In genomic region chr1:161735465-161736046, GRCm38 (mm10) we compare ENCODE assay signal across 8 mouse cellular contexts. TPM values are rescaled to one million over a fixed set of nuclear protein-coding genes. Genes with fewer than 3 reads are reported as not detected.
DNase-seq lines count a peak whose midpoint lies in the region; ATAC-seq lines count a peak whose summit lies in the region.

No protein-coding gene starts in this region.

- DNase-seq in heart, adult 11 months: peak; percentile 75
- no peak for DNase-seq in heart, postnatal 14 days
- DNase-seq in spleen, postnatal 36 days (ENCODE audit: low spot score in 2 of 2): peak; percentile 37 to 38
- no peak for DNase-seq in spleen, postnatal 4 days (ENCODE audit: low spot score in 2 of 2)
- DNase-seq in lung, postnatal 14 days: peak; percentile 16
- no peak for DNase-seq in ovary, postnatal 10 days (ENCODE audit: low spot score)

- intact Hi-C loops in heart, postnatal 14 days (cut with DNase I): loop anchor here (2.0 to 5.0 kb wide), 3 partner anchors 48 to 523 kb away; no protein-coding TSS in a partner anchor

- no peak for ATAC-seq in frontal cortex, adult (ENCODE audit: low TSS enrichment)
- ATAC-seq in activated CD4-positive, CD25-positive, alpha-beta regulatory T cell, adult 4 months: no peak

RNA-seq across cellular contexts. Expression of gene Fasl, which starts 52.7 kb away (rescaled TPM):
- total RNA-seq in heart, postnatal 14 days (2021): not detected
- 10 to 100 TPM; 11.3 to 16.4 TPM for polyA plus RNA-seq in activated CD4-positive, CD25-positive, alpha-beta regulatory T cell, adult 4 months (2017; shearing (Covaris generic))

Comparison
In these comparisons a context has a peak if more than half of its experiments do, and no peak if none do; other contexts are left out.
1. DNase-seq: peak in heart, adult 11 months (single experiment), spleen, postnatal 36 days (2 of 2) and lung, postnatal 14 days (single experiment); none in heart, postnatal 14 days (0 of 2), spleen, postnatal 4 days (0 of 2) and ovary, postnatal 10 days (single experiment).